Comparison of ENCODE assay signal across 8 mouse cellular contexts in the genomic region with DNA sequence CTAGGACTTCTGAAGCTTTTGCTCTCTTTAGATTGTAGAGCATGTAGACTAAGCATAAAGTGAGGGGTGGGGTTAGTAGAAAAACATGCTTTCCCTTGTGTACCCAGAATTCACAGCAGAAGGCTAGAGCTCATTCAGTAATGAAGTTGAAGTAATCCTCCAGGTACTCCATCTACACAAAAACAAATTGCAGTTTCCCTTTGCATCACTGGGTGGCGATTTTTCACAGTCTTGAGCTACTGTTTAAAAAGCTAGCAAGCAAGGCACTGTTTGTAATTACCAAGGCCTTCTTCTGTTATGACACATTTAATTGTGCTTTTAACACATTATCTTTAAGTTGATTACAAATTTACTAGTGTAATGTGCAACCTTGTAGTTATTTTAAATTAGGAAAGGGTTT. TPM values are rescaled to one million over a fixed set of nuclear protein-coding genes. Genes with fewer than 3 reads are reported as not detected.
A peak's percentile ranks its signal among the peaks of the same experiment; 100 is the strongest.
DNase-seq lines count a peak whose midpoint lies in the region; ATAC-seq and TF ChIP-seq lines count a peak whose summit lies in the region.

No protein-coding gene starts in this region.

- no peaks in the 10 kb centered on the region for H3K4me1 ChIP-seq in forebrain, embryonic 13.5 days
- H3K4me1 ChIP-seq in forebrain, embryonic 12.5 days = no peaks in the 10 kb centered on the region

- no peaks in the 10 kb centered on the region for H3K27me3 ChIP-seq in forebrain, embryonic 13.5 days
- H3K27me3 ChIP-seq in forebrain, embryonic 12.5 days = no peaks in the 10 kb centered on the region

- 4% methylated on average over 1 of the region's 1 CpGs for WGBS in forebrain, embryonic 13.5 days
- 8% methylated on average over 1 of the region's 1 CpGs for WGBS in forebrain, embryonic 12.5 days

- H3K4me3 ChIP-seq in forebrain, embryonic 13.5 days = no peak overlapping the region
- no peak overlapping the region for H3K4me3 ChIP-seq in forebrain, embryonic 12.5 days (replicated peaks)
- H3K4me3 ChIP-seq in layer of hippocampus, adult 2 months = no peak overlapping the region

- peak; percentile 84 for ATAC-seq in forebrain, embryonic 13.5 days
- no peak for ATAC-seq in forebrain, embryonic 12.5 days (ENCODE audit: low FRiP score)

- no peaks in the 10 kb centered on the region for H3K9me3 ChIP-seq in forebrain, embryonic 13.5 days (replicated peaks)
- no peaks in the 10 kb centered on the region for H3K9me3 ChIP-seq in forebrain, embryonic 12.5 days

- peaks cover 11% of the 10 kb centered on the region; the same call in 1 of the 2 replicates for H3K36me3 ChIP-seq in forebrain, embryonic 13.5 days (ENCODE audit: poor library complexity, severe bottlenecking)
- peaks cover 8% of the 10 kb centered on the region for H3K36me3 ChIP-seq in forebrain, embryonic 12.5 days (replicated peaks)

- peak; percentile 82 for TF ChIP-seq CTCF in layer of hippocampus, adult 2 months (conservative IDR thresholded peaks at IDR 0.05)

- no peak overlapping the region for H3K27ac ChIP-seq in forebrain, embryonic 13.5 days
- H3K27ac ChIP-seq in forebrain, embryonic 12.5 days = no peak overlapping the region
- peak overlapping the region; percentile 71 for H3K27ac ChIP-seq in layer of hippocampus, adult 2 months

- DNase-seq in MN1 (ENCODE audit: low spot score) = peak; percentile 74
- DNase-seq in cerebellum, postnatal 14 days = peak; percentile 83 to 86
- DNase-seq in gastrocnemius, postnatal 10 days = peak; percentile 37
- DNase-seq in layer of hippocampus, adult 2 months (ENCODE audit: low spot score in 2 of 2) = peak; percentile 76 to 79
- DNase-seq in lung, postnatal 36 days = peak; percentile 92
- peak; percentile 36 for DNase-seq in skeletal muscle tissue, adult 2 months (ENCODE audit: low read depth, low spot score)

- H3K9ac ChIP-seq in forebrain, embryonic 13.5 days = no peak overlapping the region
- H3K9ac ChIP-seq in forebrain, embryonic 12.5 days = no peak overlapping the region

- H3K4me2 ChIP-seq in forebrain, embryonic 13.5 days = no peak overlapping the region
- no peak overlapping the region for H3K4me2 ChIP-seq in forebrain, embryonic 12.5 days

RNA-seq across cellular contexts. Expression of gene Gm45062, which starts 15.8 kb away (rescaled TPM):
- polyA plus RNA-seq in forebrain, embryonic 13.5 days (2015; fragmentation: Nextera tagmentation; extraction: Ambion mirVana) = 23.0 and 23.1 TPM in 2 replicates
- polyA plus RNA-seq in forebrain, embryonic 12.5 days (2016; fragmentation: Nextera tagmentation; extraction: Ambion mirVana) = 18.3 and 21.0 TPM in 2 replicates
- total RNA-seq in gastrocnemius, postnatal 10 days (2021) = not detected
- 1 to 10 TPM; 2.3 to 4.6 TPM for total RNA-seq in layer of hippocampus, adult 2 months (2021)

RNA-seq across cellular contexts. Expression of gene Umad1, which starts 16.0 kb away (rescaled TPM):
- polyA plus RNA-seq in forebrain, embryonic 13.5 days (2015; fragmentation: Nextera tagmentation; extraction: Ambion mirVana) = 30.3 and 33.0 TPM in 2 replicates
- 21.2 and 22.4 TPM in 2 replicates for polyA plus RNA-seq in forebrain, embryonic 12.5 days (2016; fragmentation: Nextera tagmentation; extraction: Ambion mirVana)
- total RNA-seq in gastrocnemius, postnatal 10 days (2021) = 10 to 100 TPM in 1 of 2 experiments, 1 to 10 TPM in 1; 9.3 to 11.3 TPM
- 10 to 100 TPM; 34.6 to 39.0 TPM for total RNA-seq in layer of hippocampus, adult 2 months (2021)

RNA-seq across cellular contexts. Expression of gene Rpa3, which starts 16.1 kb away (rescaled TPM):
- polyA plus RNA-seq in forebrain, embryonic 13.5 days (2015; fragmentation: Nextera tagmentation; extraction: Ambion mirVana) = 153 and 172 TPM in 2 replicates
- polyA plus RNA-seq in forebrain, embryonic 12.5 days (2016; fragmentation: Nextera tagmentation; extraction: Ambion mirVana) = 187 and 194 TPM in 2 replicates
- 10 to 100 TPM; 18.1 to 20.5 TPM for total RNA-seq in gastrocnemius, postnatal 10 days (2021)
- 10 to 100 TPM; 11.4 to 16.8 TPM for total RNA-seq in layer of hippocampus, adult 2 months (2021)

Comparison
In these comparisons a context has a peak if more than half of its experiments do, and no peak if none do; other contexts are left out.
1. DNase-seq: peak in every context shown above with its lines; median percentile 92 in lung, postnatal 36 days; 84 in cerebellum, postnatal 14 days; 78 in layer of hippocampus, adult 2 months; 74 in MN1; 37 in gastrocnemius, postnatal 10 days; 36 in skeletal muscle tissue, adult 2 months.